Mouse (Mus musculus): ENCODE data around the gene Itga10.

GRCm38 (mm10) chr3:96635906-96636305, 9.5 kb upstream of the Itga10 start:
- TF ChIP-seq POLR2A (IDR thresholded peaks at IDR 0.05; ENCODE audit: low read depth, low read length) (no peak), CTCF (conservative IDR thresholded peaks at IDR 0.05; ENCODE audit: insufficient read depth, insufficient read length, low read depth, low read length) (no peak)
